Mouse (Mus musculus): ENCODE data around the gene Igsf1.

The Igsf1 gene

GRCm38 (mm10) chrX:49797213-49798019 lies at the start of gene Igsf1:
Gene Igsf1 (minus strand): TSS chrX:49797749.
- no peak for DNase-seq

GRCm38 (mm10) chrX:49770828-49771227 lies 26.7 kb downstream of the Igsf1 start:
- no peak for DNase-seq

- DNase-seq, result no peak
These were observed 52.4 kb downstream of the Igsf1 start for GRCm38 (mm10) chrX:49745192-49745591.

GRCm38 (mm10) chrX:49734959-49735358 lies 62.6 kb downstream of the Igsf1 start, which contains the start of gene Olfr1321:
Gene Olfr1321 (minus strand): TSS chrX:49735059.
- no peak for DNase-seq
